Mouse (Mus musculus) kidney, postnatal 10 days (tissue): ENCODE results near the gene Smpd2.

Experiments used
- DNase-seq: peaks from one replicate; pipeline ENCODE4 v3.0.0; 2021; ENCODE audit warnings: mixed read lengths

The Smpd2 gene

GRCm38 (mm10) chr10:41450780-41451522 is 39.2 kb downstream of the Smpd2 start:
- no peak for DNase-seq

DNA sequence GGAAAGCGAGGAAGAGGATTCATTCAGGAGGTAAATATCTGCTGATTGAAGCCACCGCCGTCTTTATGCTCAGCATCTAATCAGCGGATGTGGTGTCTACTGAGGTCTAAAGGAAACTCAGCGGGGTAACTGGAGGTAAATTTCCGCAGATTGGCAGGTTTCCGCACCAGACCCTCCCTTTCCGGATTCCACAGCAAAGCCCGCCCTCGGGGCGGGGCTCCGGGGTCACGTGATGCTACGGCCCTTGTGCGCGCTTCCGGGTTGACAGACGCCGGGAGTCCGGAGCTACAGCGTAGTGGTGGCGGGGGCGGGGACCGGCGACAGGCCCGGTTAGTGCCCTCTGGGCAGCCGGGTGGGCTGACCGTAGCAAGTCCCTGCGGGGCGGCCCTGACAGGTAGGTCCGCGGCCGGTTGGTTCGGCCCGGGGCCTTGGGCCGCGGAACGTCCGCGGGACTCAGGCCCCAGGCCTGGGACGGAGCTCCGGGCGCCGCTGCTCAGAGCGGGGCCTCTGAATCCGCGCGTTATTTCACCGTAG is 40.0 kb downstream of the Smpd2 start, which contains the start of gene Zbtb24:
Gene Zbtb24 (plus strand): TSS at position 247 of the 534 bp plus-strand sequence.
- DNase-seq: peak; percentile 97

- DNase-seq: peak; percentile 45
These were observed 40.5 kb downstream of the Smpd2 start for GRCm38 (mm10) chr10:41449684-41450083.

GRCm38 (mm10) chr10:41448216-41448615 is 42.0 kb downstream of the Smpd2 start:
- DNase-seq: no peak
